Mouse (Mus musculus) embryonic stem cell, embryonic (primary cell): ENCODE results near the gene Arhgap1.
"Not testable (repeated sequence)": the region's sequence is repeated elsewhere in the genome, so short reads cannot be mapped to it uniquely, and the experiment has no call there.

Experiments used
- CTCF ChIA-PET, 4 experiments: fragments of 300-600 bp in 2 of 4; fragments of 350-600 bp in 2 of 4; sonication (Branson Sonifier 250); formaldehyde crosslinking; loops; one replicate each; lab custom pipeline; 2022; ENCODE audit warnings: inconsistent platforms in 2 of 4; lab: Charles Lee
- POLR2A ChIA-PET, 4 experiments: fragments of 300-600 bp in 2 of 4; fragments of 350-600 bp in 2 of 4; sonication (Branson Sonifier 250); formaldehyde crosslinking; loops; one replicate each; lab custom pipeline; 2022; ENCODE audit warnings: antibody characterized with exemption in 4 of 4, inconsistent platforms in 1 of 4; lab: Charles Lee

Gene Arhgap1

DNA sequence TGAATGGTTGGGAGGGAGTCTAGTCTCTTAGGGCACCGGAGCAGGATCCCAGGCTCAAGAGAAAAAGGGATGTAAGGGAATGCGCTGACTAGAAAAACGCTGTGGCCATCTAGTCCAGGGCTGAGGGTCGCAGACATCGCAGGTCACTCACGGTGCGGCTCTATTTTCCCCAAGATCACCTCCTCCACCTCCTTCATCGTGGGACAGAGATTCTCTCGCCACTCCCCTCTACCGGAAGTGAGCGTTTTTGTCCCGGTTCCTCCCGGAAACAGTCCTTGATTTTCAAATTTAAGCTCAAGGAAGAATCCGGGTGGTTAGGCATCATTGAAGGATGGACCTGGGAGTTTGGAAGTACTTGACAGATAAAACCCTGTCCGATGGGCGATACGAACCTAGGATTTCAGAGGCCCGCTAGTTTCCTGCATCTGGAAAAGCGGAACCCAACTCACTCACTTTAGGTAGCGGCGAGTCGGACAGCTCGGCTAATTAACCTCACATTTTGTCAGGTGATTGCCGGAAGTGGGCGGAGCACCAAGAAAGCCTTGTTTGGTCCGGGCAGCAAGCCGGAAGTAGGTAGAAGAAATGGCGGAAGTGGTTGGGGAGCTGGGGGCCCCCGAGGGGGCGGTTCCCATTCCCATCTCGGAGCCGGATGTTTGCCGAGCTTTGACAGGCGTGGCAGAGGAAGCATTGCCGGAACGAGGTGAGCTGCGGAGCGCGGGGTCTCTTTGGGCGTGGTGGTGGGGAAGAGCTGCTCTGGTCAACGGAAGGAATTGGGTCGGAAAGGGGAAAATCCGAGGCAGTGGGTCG is at the start of gene Arhgap1, which contains the start of gene Zfp408:
Gene Arhgap1 (plus strand): TSS at position 308 of the 807 bp plus-strand sequence.
Gene Zfp408 (minus strand): TSS at position 239 of the 807 bp plus-strand sequence.
- CTCF ChIA-PET: interaction anchor here in 2 of 4 experiments (0.7 to 6.3 kb wide), 5 partner anchors 9 to 588 kb away, joined by 3 to 39 read pairs (median 3); partner anchors contain the start of gene F2 (in 1 of the 2)
- POLR2A ChIA-PET: interaction anchor here in 3 of 4 experiments (0.6 to 11.8 kb wide), 50 partner anchors 9 to 588 kb away, joined by 3 to 108 read pairs (median 4); partner anchors contain the start of genes F2 (in 3 of the 3), 1110051M20Rik (in 2 of the 3), Ambra1 (in 2 of the 3) and Atg13 (in 2 of the 3)

DNA sequence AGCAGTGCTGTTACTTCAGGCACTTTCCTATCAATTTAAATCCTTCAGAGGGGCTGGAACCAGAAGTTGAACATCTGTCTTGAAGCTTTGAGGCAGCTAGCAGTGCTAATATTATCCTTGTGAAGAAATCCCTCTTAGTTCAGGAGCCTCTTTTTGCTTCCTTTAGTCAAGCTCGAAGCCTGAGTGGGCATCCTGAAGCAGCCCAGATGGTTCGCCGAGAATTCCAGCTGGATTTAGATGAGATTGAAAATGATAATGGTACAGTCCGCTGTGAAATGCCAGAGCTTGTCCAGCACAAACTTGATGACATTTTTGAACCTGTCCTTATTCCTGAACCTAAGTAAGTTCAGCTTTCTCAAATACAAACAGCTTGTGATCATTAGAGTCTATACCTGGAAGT is 49.2 kb upstream of the Arhgap1 start:
- ChIA-PET CTCF (interaction anchor here in 2 of 4 experiments (0.9 to 1.0 kb wide), 2 partner anchors 9 to 46 kb away, joined by 3 read pairs; no protein-coding TSS in a partner anchor), POLR2A (interaction anchor here in 1 of 4 experiments (1.0 to 2.1 kb wide), 4 partner anchors 15 to 74 kb away, joined by 3 to 7 read pairs (median 4); partner anchors contain the start of gene Ckap5)

DNA sequence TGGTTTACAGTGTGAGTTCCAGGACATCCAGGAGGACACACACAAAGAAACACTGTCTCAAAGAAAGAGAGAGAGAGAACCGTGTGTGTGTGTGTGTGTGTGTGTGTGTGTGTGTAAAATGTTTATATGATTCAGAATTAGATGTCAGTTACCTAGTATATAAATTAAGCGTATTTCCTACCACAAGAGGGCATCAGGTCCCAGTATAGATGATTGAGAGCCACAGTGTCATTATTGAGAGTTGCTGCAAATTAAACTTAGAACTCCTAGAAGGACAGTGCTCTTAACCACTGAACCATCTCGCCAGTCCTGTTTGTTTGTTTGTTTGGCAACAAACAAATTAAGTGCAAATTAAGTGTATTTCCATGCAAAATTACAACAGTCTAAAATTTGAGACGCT is 47.3 kb upstream of the Arhgap1 start:
- ChIA-PET CTCF (interaction anchor here in 3 of 4 experiments (0.7 kb wide), 5 partner anchors 16 to 487 kb away, joined by 3 to 19 read pairs (median 5); no protein-coding TSS in a partner anchor), POLR2A (interaction anchor here in 1 of 4 experiments (0.6 to 2.1 kb wide), 5 partner anchors 11 to 564 kb away, joined by 3 to 7 read pairs (median 6); no protein-coding TSS in a partner anchor)

DNA sequence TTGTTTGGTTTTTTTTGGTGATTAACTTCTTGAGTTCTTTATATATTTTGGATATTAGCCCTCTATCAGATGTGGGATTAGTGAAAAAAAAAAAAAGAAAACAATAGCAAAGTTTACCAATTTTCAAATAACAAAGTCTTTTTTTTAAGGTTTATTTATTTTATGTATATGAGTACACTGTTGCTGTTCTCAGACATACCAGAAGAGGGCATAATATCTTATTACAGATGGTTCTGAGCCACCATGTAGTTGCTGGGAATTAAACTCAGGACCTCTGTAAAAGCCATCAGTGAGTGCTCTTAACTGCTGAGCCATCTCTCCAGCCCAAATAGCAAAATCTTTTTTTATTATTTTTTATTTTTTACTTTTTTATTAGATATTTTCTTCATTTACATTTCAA is 40.3 kb upstream of the Arhgap1 start:
- POLR2A ChIA-PET: interaction anchor here in 1 of 4 experiments (0.7 kb wide), 1 partner anchor 340 kb away, joined by 3 read pairs; no protein-coding TSS in a partner anchor
- CTCF ChIA-PET: not testable (repeated sequence)

DNA sequence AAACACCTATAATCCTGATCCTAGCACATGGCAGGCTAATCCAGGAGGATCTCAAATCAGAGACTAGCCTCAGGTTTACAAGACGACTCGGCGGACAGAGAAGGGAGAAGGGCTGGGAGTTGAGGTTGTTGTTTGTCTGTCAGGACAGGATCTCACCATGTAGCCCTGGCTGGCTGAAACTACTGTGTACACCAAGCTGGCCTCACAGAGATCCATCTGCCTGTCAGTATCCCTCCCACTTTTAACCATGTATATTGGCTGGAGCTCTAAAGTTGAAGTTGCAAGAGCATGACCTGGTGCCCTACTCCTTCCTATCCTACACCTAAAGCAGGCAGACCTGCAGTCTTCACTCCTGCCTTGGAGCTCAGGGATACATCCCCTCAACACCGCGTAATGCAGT is 27.3 kb upstream of the Arhgap1 start:
- CTCF ChIA-PET: no interaction called here
- POLR2A ChIA-PET: interaction anchor here in 1 of 4 experiments (3.8 kb wide), 1 partner anchor 14 kb away, joined by 18 read pairs; the partner anchor contains the start of gene F2

DNA sequence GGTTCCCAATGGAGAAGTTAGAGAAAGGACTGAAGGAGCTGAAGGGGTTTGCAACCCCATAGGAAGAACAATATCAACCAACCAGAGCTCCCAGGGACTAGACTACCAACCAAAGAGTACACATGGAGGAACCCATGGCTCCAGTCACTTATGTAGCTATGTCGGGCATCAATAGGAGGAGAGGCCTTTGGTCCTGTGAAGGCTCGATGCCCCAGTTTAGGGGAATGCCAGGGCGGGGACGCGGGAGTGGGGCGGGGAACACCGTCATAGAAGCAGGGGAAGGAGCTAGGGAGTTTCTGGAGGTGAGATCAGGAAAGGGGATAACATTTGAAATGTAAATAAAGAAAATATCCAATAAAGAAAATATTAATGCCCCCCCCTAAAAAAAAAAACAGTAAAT is 26.3 kb upstream of the Arhgap1 start:
- POLR2A ChIA-PET: interaction anchor here in 3 of 4 experiments (0.7 to 3.8 kb wide), 6 partner anchors 13 to 298 kb away, joined by 3 to 18 read pairs (median 4); partner anchors contain the start of gene F2 (in 1 of the 3)
- CTCF ChIA-PET: not testable (repeated sequence)

DNA sequence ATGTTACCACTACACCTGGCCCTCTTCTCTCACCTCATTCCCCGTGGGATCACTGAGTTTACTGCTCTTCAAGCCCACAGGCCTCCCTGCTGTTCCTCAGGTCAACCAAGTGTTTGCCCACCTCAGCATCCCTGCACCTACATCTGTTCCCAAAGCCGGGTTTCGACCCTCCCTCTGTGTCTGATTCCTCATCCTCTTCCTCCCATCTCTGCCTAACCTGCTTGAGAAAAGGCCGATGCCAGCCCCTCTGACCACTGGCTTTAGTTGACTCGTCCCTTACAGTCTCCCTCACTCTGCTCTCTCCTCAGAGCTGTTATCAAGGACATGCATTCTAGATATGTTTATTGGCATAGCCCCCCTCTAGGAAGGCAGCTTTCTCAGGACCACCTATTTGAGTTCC is 22.2 kb upstream of the Arhgap1 start:
- ChIA-PET CTCF (no interaction called here), POLR2A (interaction anchor here in 3 of 4 experiments (0.6 to 7.6 kb wide), 4 partner anchors 9 to 433 kb away, joined by 3 to 92 read pairs (median 4); partner anchors contain the start of genes Arhgap1 (in 1 of the 3) and Zfp408 (in 1 of the 3))

DNA sequence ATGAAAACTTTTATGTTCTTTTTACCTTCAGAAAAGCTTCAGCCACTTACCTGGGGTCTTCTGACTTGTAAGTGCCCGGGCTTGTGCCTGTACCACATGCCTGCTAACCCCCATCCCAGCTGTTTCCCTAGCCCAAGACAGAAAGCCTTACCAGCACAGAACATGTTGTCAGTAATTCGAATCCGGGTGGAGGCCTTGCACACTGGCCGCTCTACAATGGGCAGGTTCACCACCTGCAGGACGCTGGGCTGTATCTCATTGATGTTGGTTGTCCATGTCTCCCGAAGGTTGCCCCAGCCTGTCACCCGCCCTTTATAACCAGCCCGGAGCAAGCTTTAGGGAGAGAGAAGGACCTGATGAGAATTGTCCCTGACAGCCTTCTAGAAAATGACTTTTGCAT is 21.5 kb upstream of the Arhgap1 start:
- POLR2A ChIA-PET: interaction anchor here in 3 of 4 experiments (0.6 to 10.6 kb wide), 8 partner anchors 9 to 434 kb away, joined by 3 to 92 read pairs (median 3); partner anchors contain the start of genes Arhgap1 (in 1 of the 3), Ckap5 (in 1 of the 3) and Zfp408 (in 1 of the 3)
- CTCF ChIA-PET: interaction anchor here in 1 of 4 experiments (0.6 to 2.9 kb wide), 2 partner anchors 18 to 20 kb away, joined by 3 to 16 read pairs; no protein-coding TSS in a partner anchor

DNA sequence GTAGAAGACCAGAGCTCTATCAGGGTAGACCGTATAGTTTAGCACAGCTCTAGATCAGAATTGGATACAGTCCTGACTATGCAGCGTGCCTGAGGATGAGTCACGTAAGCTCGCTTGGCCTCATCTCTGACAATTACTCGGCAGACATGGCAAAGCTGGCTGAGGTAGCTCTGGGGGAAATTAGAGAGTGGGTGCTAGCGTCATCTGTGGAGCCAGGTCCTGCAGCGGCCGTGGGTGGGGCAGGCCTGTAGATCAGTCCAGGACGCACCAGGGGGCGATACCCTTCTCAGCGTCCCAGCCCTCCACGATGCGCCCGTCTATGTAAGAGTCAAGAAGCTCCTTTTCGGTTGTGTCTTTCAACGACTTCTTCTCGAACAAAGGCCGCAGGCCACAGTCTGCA is 20.0 kb upstream of the Arhgap1 start:
- CTCF ChIA-PET: interaction anchor here in 3 of 4 experiments (0.6 to 2.9 kb wide), 12 partner anchors 9 to 514 kb away, joined by 3 to 16 read pairs (median 4); partner anchors contain the start of genes Arhgap1 (in 1 of the 3) and Zfp408 (in 1 of the 3)
- POLR2A ChIA-PET: interaction anchor here in 3 of 4 experiments (0.6 to 10.6 kb wide), 19 partner anchors 9 to 393 kb away, joined by 3 to 92 read pairs (median 4); partner anchors contain the start of genes Arhgap1 (in 2 of the 3), Zfp408 (in 2 of the 3), Arfgap2 (in 1 of the 3) and Ckap5 (in 1 of the 3)

DNA sequence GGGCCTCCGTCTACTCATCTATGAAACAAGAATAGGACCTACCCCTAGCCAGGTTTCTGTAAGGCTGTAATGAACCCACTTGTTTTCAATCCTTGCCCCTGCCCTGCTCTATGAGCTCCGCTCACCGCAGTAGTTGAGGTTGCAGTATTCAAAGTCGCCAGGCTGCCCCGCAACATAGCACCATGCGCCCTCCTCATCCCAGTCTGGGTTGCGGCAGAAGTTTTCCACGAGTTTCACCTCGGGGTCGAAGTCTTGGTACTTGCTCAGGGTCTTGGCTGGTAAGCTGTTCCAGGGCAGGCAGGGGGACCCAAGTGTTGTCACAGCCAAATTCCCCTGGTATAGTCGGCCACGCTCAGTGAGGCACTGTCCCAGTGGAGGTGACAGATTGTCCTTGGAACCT is 19.3 kb upstream of the Arhgap1 start:
- CTCF ChIA-PET: interaction anchor here (0.5 to 2.9 kb wide), 10 partner anchors 10 to 298 kb away, joined by 3 to 16 read pairs (median 4); partner anchors contain the start of genes Arhgap1 (in 1 of the 4) and Zfp408 (in 1 of the 4)
- POLR2A ChIA-PET: interaction anchor here in 2 of 4 experiments (0.8 to 10.6 kb wide), 11 partner anchors 8 to 301 kb away, joined by 3 to 92 read pairs (median 6); partner anchors contain the start of genes Arhgap1 (in 1 of the 2) and Zfp408 (in 1 of the 2)

DNA sequence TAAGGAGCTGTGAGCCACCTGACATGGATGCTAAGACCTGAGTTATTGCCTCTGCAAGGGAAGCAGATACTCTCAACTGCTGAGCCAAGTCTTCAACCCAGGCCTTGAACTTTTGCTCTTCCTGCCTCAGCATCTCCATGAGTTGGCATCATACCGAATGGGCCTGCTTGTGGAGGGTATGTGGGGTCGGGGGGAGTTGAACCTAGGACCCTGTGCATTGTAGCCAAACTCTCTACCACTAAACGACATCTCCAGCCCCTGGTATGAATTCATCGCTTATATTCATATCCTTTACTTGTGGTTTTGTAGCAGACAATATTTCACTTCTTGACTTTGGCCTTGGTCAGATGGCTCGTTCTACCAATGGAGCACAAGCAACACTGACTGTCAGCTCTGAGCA is 17.8 kb upstream of the Arhgap1 start:
- POLR2A ChIA-PET: interaction anchor here in 3 of 4 experiments (0.6 to 10.6 kb wide), 7 partner anchors 12 to 520 kb away, joined by 3 to 92 read pairs (median 4); partner anchors contain the start of genes Arhgap1 (in 2 of the 3) and Zfp408 (in 2 of the 3)
- CTCF ChIA-PET: interaction anchor here in 2 of 4 experiments (0.5 to 0.6 kb wide), 2 partner anchors 36 to 269 kb away, joined by 3 to 4 read pairs; no protein-coding TSS in a partner anchor

DNA sequence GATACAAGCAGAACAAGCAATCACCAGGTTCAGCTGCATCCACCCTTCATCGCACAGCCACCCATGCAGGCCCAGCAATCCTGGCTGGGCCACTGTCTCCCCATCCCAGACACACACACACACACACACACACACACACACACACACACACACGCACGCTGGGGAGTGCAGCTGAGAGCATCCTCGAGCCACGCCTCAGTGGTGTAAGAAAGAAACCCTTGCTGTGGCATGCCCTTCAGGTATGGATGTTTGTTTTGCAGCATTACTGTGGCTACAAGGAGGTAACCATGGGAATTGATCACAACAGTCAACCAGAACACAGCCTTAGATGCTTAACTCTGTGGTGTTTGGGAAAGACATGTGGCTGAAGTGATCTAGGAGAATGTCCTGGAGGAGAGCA is 17.3 kb upstream of the Arhgap1 start:
- POLR2A ChIA-PET: interaction anchor here in 2 of 4 experiments (0.6 to 10.6 kb wide), 4 partner anchors 12 to 368 kb away, joined by 3 to 92 read pairs (median 46); partner anchors contain the start of genes Arhgap1 (in 1 of the 2) and Zfp408 (in 1 of the 2)
- CTCF ChIA-PET: interaction anchor here in 1 of 4 experiments (0.6 kb wide), 1 partner anchor 35 kb away, joined by 3 read pairs; no protein-coding TSS in a partner anchor

DNA sequence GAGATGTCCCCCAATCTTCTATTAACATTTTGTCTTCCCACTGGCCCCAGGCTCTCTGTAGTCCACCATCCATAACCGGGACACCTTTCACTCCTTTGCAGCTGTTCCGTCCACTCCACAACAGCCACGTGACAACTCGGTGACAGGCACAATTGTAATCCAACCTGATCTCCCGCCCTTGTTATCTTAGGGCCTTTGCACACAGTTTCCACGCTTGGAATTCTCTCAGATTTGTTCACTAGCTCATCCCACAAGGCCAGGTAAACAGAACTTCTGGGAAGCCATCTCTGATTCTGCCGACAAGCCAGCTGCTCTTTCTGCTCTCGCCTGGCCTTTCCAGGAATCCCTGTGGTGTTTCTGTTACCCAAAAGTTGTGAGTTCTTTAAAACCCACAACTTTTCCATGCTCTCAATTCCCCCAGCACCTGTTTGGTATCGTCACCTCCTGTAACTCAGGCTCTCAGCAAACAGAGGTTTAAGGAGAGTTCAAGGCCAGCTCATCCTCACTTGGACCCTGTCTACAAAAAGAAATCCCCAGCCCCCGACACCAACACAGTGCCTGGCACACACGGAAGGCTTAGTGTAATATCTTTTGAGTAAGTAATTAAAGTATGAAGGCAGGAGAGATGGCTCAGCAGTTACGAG is 16.2 kb upstream of the Arhgap1 start:
- ChIA-PET CTCF (interaction anchor here in 1 of 4 experiments (1.2 kb wide), 1 partner anchor 12 kb away, joined by 3 read pairs; no protein-coding TSS in a partner anchor), POLR2A (interaction anchor here in 3 of 4 experiments (0.6 to 10.6 kb wide), 5 partner anchors 11 to 108 kb away, joined by 3 to 108 read pairs (median 3); partner anchors contain the start of genes Arhgap1 (in 1 of the 3) and Zfp408 (in 1 of the 3))

DNA sequence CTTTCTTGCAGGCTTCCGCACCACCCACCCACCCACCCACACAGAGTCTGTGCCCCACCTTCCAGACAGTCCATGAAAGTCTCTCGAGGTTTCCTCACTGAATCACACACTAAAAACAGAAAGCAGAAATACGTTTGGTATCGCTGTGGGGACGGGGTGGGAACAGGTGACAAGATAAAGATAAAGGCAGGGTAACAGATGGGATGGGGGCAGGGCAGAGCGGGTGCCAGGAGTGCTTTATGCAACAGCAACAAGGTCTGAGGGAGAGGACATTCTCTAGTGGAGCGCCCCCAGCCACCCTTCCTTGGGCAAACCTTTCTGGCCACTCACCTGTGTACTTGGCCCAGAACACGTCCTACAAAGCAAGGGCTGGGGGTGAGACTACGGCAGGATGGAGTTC is 14.8 kb upstream of the Arhgap1 start:
- POLR2A ChIA-PET: interaction anchor here in 3 of 4 experiments (0.6 to 10.6 kb wide), 25 partner anchors 9 to 398 kb away, joined by 3 to 108 read pairs (median 5); partner anchors contain the start of genes Arhgap1 (in 3 of the 3), Ckap5 (in 3 of the 3), Zfp408 (in 3 of the 3) and Ambra1 (in 1 of the 3)
- CTCF ChIA-PET: interaction anchor here in 3 of 4 experiments (0.7 to 4.1 kb wide), 7 partner anchors 10 to 520 kb away, joined by 3 to 39 read pairs (median 3); partner anchors contain the start of genes Arhgap1 (in 1 of the 3) and Zfp408 (in 1 of the 3)

DNA sequence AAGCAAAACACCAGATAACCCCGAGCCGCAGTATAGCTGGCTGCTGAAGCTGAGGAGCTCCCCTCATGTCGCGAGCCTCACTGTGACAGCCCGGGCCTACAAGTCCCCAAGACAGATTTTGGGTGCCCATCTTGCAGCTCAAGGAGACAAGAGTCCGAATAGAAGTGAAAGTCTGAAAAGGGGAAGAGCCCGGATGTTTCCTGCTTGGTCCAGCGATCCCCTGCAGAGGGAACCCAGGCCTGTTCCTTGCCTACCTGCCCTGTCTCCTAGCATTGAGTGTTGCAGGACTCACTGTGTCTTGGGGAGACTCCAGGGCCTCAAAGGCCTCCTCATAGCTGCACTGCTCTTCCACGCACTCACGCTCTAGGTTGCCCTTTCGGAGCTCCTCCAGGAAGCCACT is 14.2 kb upstream of the Arhgap1 start:
- ChIA-PET POLR2A (interaction anchor here in 3 of 4 experiments (0.6 to 10.6 kb wide), 34 partner anchors 8 to 398 kb away, joined by 3 to 108 read pairs (median 5); partner anchors contain the start of genes Arhgap1 (in 3 of the 3), Ckap5 (in 3 of the 3), Zfp408 (in 3 of the 3) and Ambra1 (in 1 of the 3)), CTCF (interaction anchor here in 3 of 4 experiments (0.7 to 4.1 kb wide), 8 partner anchors 9 to 520 kb away, joined by 3 to 39 read pairs (median 3); partner anchors contain the start of genes Arhgap1 (in 1 of the 3) and Zfp408 (in 1 of the 3))

DNA sequence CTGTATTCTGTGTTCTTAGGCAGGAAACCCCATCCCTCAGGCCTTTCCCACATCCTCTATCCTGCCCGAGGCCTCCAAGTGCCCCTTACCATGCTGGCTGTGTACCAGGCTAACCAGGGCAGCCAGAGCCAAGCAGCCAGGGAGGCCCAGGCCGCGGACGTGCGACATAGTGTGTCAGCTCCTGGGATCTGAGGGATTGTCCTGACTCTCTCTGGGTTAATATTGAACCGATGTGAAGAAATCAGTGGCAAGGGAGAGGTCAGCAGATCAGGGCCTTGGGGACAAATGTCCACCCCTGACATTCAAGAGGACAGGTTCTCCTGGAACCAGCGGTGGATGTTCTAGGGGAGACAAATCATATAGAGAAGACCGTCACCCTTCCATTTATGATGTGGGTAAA is 13.4 kb upstream of the Arhgap1 start, which contains the start of gene F2:
Gene F2 (minus strand): TSS at position 186 of the 400 bp plus-strand sequence.
- ChIA-PET POLR2A (interaction anchor here (0.6 to 10.6 kb wide), 38 partner anchors 8 to 399 kb away, joined by 3 to 108 read pairs (median 5); partner anchors contain the start of genes Arhgap1 (in 3 of the 4), Zfp408 (in 3 of the 4), Ambra1 (in 1 of the 4) and Arfgap2 (in 1 of the 4)), CTCF (interaction anchor here in 3 of 4 experiments (0.8 to 4.1 kb wide), 8 partner anchors 8 to 521 kb away, joined by 3 to 39 read pairs (median 3); partner anchors contain the start of genes Arhgap1 (in 1 of the 3) and Zfp408 (in 1 of the 3))
